Mouse (Mus musculus) liver, postnatal 0 days (tissue): ENCODE results near the gene Gpcpd1. TPM values are rescaled to one million over a fixed set of nuclear protein-coding genes. Genes with fewer than 3 reads are reported as not detected.
A peak's percentile ranks its signal among the peaks of the same experiment; 100 is the strongest.

Experiments
- ATAC-seq: fragments of 200-750 bp; cut with Nextera tagmentation; 2 replicates; pipeline ENCODE4 v1.8.0; 2017; ENCODE audit warnings: mild to moderate bottlenecking, moderate library complexity
- DNase-seq: peaks from one replicate; pipeline ENCODE4 v3.0.0-alpha.2; 2016
- H3K27ac ChIP-seq: fragments of 300-500 bp; sonication (generic); 2 replicates; pipeline ENCODE4 v1.5.1; 2014; ENCODE audit warnings: antibody characterized with exemption, moderate library complexity, mild to moderate bottlenecking, low read depth
- H3K27me3 ChIP-seq: fragments of 300-500 bp; sonication (generic); 2 replicates; pipeline ENCODE4 v1.6.1; 2014; ENCODE audit warnings: low read length, control low read depth, mixed read lengths; ENCODE audit not compliant: insufficient read depth
- H3K36me3 ChIP-seq: fragments of 300-500 bp; sonication (generic); replicated peaks from 2 replicates; pipeline ENCODE4 v1.6.1; 2014; ENCODE audit warnings: mild to moderate bottlenecking, control low read depth, low read length, moderate library complexity, mixed read lengths; ENCODE audit not compliant: insufficient read depth
- H3K4me1 ChIP-seq: fragments of 300-500 bp; sonication (generic); 2 replicates; pipeline ENCODE4 v1.6.1; 2014; ENCODE audit warnings: antibody characterized with exemption, mild to moderate bottlenecking, control low read depth; ENCODE audit not compliant: insufficient read depth
- H3K4me2 ChIP-seq: fragments of 300-500 bp; sonication (generic); 2 replicates; pipeline ENCODE4 v1.6.1; 2014; ENCODE audit warnings: low read depth, mild to moderate bottlenecking, low read length, moderate library complexity, mixed read lengths
- H3K4me3 ChIP-seq: fragments of 300-500 bp; sonication (generic); 2 replicates; pipeline ENCODE4 v1.5.1; 2014; ENCODE audit warnings: low read depth, low read length
- H3K9ac ChIP-seq: fragments of 300-500 bp; sonication (generic); replicated peaks from 2 replicates; pipeline ENCODE4 v1.6.1; 2014; ENCODE audit warnings: mild to moderate bottlenecking, moderate library complexity
- H3K9me3 ChIP-seq: fragments of 300-500 bp; sonication (generic); 2 replicates; pipeline ENCODE4 v1.6.1; 2016; ENCODE audit warnings: mild to moderate bottlenecking, control low read depth, low read length, mixed read lengths
- CTCF ChIP-seq: sonication (generic); IDR thresholded peaks from 2 replicates; pipeline ENCODE4 v1.5.1; 2016; ENCODE audit warnings: antibody characterized with exemption, low read depth
- EP300 ChIP-seq: IDR thresholded peaks from 2 replicates; pipeline ENCODE4 v1.6.1; 2016; ENCODE audit warnings: antibody characterized with exemption, low read depth, mild to moderate bottlenecking
- WGBS: fragments of 180-500 bp; shearing (Covaris S2); extraction: QIAGEN DNeasy Blood & Tissue Kit; methylation state at CpG from one replicate; pipeline ENCODE4 v1.1.7; 2014; ENCODE audit not compliant: insufficient replicate concordance; 5-methylcytosine and 5-hydroxymethylcytosine counted together
- polyA plus RNA-seq: library from polyadenylated mRNA; unstranded; fragments of >200 nt; fragmentation: Nextera tagmentation; extraction: Ambion mirVana; gene quantifications from 2 replicates; pipeline ENCODE4 v1.2.1, GENCODE M21; 2015

The Gpcpd1 gene
- polyA plus RNA-seq, 1 experiment from 2014 or later: 65.8 TPM

- Histone ChIP-seq H3K27me3 (no peaks in the 10 kb centered on the region), H3K27ac (no peak overlapping the region), H3K4me2 (no peak overlapping the region), H3K36me3 (no peaks in the 10 kb centered on the region), H3K9me3 (no peaks in the 10 kb centered on the region), H3K4me1 (peaks cover 3% of the 10 kb centered on the region), H3K9ac (no peak overlapping the region), H3K4me3 (no peak overlapping the region)
- no peak for DNase-seq
- WGBS: 55% methylated on average over 6 of the region's 6 CpGs
- no peak for ATAC-seq
- no peak for TF ChIP-seq CTCF
- no peak for TF ChIP-seq EP300
Observed at GRCm38 (mm10) chr2:132589906-132590538, 2.5 kb upstream of the Gpcpd1 start.

- DNase-seq (no peak), ATAC-seq (no peak)
- Histone ChIP-seq H3K27me3 (no peaks in the 10 kb centered on the region), H3K4me3 (no peak overlapping the region), H3K4me1 (peaks cover 10% of the 10 kb centered on the region), H3K36me3 (no peaks in the 10 kb centered on the region), H3K4me2 (no peak overlapping the region), H3K9ac (no peak overlapping the region), H3K9me3 (no peaks in the 10 kb centered on the region), H3K27ac (no peak overlapping the region)
- 46% methylated on average over 3 of the region's 3 CpGs for WGBS
- TF ChIP-seq CTCF (no peak), EP300 (no peak)
Observed at GRCm38 (mm10) chr2:132586006-132586405, 1.5 kb downstream of the Gpcpd1 start.

- 67% methylated on average over 1 of the region's 1 CpGs for WGBS
- H3K9me3 ChIP-seq: no peaks in the 10 kb centered on the region
- H3K4me1 ChIP-seq: peaks cover 10% of the 10 kb centered on the region
- H3K9ac ChIP-seq: no peak overlapping the region
- no peaks in the 10 kb centered on the region for H3K36me3 ChIP-seq
- ATAC-seq (no peak), DNase-seq (no peak)
- no peaks in the 10 kb centered on the region for H3K27me3 ChIP-seq
- H3K27ac ChIP-seq: no peak overlapping the region
- H3K4me3 ChIP-seq: no peak overlapping the region
- no peak overlapping the region for H3K4me2 ChIP-seq
- TF ChIP-seq CTCF: no peak
- TF ChIP-seq EP300: no peak
Observed at GRCm38 (mm10) chr2:132584191-132584590, 3.3 kb downstream of the Gpcpd1 start.

GRCm38 (mm10) chr2:132583126-132583525 is 4.4 kb downstream of the Gpcpd1 start:
- Histone ChIP-seq H3K36me3 (no peaks in the 10 kb centered on the region), H3K27me3 (no peaks in the 10 kb centered on the region), H3K9me3 (no peaks in the 10 kb centered on the region), H3K9ac (no peak overlapping the region), H3K27ac (no peak overlapping the region), H3K4me2 (no peak overlapping the region), H3K4me1 (peaks cover 10% of the 10 kb centered on the region), H3K4me3 (no peak overlapping the region)
- DNase-seq (no peak), ATAC-seq (no peak)
- no peak for TF ChIP-seq EP300
- no peak for TF ChIP-seq CTCF
- WGBS: 78% methylated on average over 3 of the region's 3 CpGs

GRCm38 (mm10) chr2:132582227-132582626 is 5.3 kb downstream of the Gpcpd1 start:
- no peak for ATAC-seq
- no peaks in the 10 kb centered on the region for H3K36me3 ChIP-seq
- H3K9ac ChIP-seq: no peak overlapping the region
- peak; percentile 52 for DNase-seq
- H3K4me1 ChIP-seq: peaks cover 10% of the 10 kb centered on the region
- H3K27me3 ChIP-seq: no peaks in the 10 kb centered on the region
- no peaks in the 10 kb centered on the region for H3K9me3 ChIP-seq
- H3K4me2 ChIP-seq: no peak overlapping the region
- H3K27ac ChIP-seq: no peak overlapping the region
- TF ChIP-seq EP300 (no peak), CTCF (no peak)
- H3K4me3 ChIP-seq: no peak overlapping the region
- WGBS: 56% methylated on average over 4 of the region's 4 CpGs

- no peak overlapping the region for H3K9ac ChIP-seq
- H3K36me3 ChIP-seq: no peaks in the 10 kb centered on the region
- no peak for DNase-seq
- H3K4me1 ChIP-seq: peaks cover 14% of the 10 kb centered on the region
- H3K4me2 ChIP-seq: no peak overlapping the region
- no peak overlapping the region for H3K4me3 ChIP-seq
- ATAC-seq: no peak
- 53% methylated on average over 3 of the region's 3 CpGs for WGBS
- no peaks in the 10 kb centered on the region for H3K27me3 ChIP-seq
- no peaks in the 10 kb centered on the region for H3K9me3 ChIP-seq
- no peak overlapping the region for H3K27ac ChIP-seq
- TF ChIP-seq EP300: no peak
- no peak for TF ChIP-seq CTCF
Observed at GRCm38 (mm10) chr2:132579689-132580088, 7.8 kb downstream of the Gpcpd1 start.

- H3K9me3 ChIP-seq: no peaks in the 10 kb centered on the region
- H3K4me2 ChIP-seq: 0 out of 2 replicates have a peak overlapping the region, but pooled peaks have one; percentile 73
- no peaks in the 10 kb centered on the region for H3K27me3 ChIP-seq
- H3K4me3 ChIP-seq: peak overlapping the region; percentile 94; the same call in 1 of the 2 replicates
- H3K9ac ChIP-seq: no peak overlapping the region
- ATAC-seq (no peak), DNase-seq (peak; percentile 0)
- TF ChIP-seq EP300 (no peak), CTCF (no peak)
- WGBS: 85% methylated on average over 3 of the region's 3 CpGs
- no peaks in the 10 kb centered on the region for H3K36me3 ChIP-seq
- H3K4me1 ChIP-seq: peaks cover 14% of the 10 kb centered on the region
- peak overlapping the region; percentile 100 for H3K27ac ChIP-seq
Observed at GRCm38 (mm10) chr2:132578711-132579110, 8.8 kb downstream of the Gpcpd1 start.
